Mouse (Mus musculus) lung, adult 2 months (tissue): ENCODE measurements around the gene Prss57.

ENCODE experiments used
- CTCF ChIP-seq: fragments of 200-500 bp; IDR thresholded peaks from 2 replicates; pipeline ENCODE4 v1.5.1; 2011; ENCODE audit warnings: mild to moderate bottlenecking, low read length, control low read depth; ENCODE audit not compliant: insufficient read depth
- POLR2A ChIP-seq: fragments of 200-500 bp; IDR thresholded peaks from 2 replicates; pipeline ENCODE4 v1.6.1; 2011; ENCODE audit warnings: low read depth, mild to moderate bottlenecking, control low read depth, low read length, borderline replicate concordance; ENCODE audit errors: extremely low read depth

DNA sequence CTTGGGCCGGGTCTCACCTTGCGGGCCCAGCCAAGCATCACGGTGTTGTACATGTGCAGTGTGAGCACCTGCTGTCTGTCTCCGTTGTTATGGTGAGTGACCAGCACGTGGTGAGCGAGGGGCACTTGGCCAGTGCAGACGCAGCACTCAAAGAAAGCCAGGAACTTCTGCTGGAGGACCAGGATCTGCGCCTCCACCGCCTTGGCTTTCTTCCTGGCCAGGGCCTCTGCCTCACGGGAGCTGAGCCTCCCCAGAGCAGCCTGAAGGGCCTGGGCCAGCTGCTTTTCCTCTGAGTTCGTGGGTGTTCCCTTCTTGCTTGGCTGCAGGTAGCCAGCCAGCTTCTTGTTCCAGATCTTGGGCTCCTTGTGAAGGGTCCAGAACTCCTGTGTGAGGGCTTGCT, 47.6 kb downstream of the Prss57 start:
- no peak for TF ChIP-seq POLR2A
- no peak for TF ChIP-seq CTCF
